Mouse (Mus musculus) embryo, embryonic 10.5 days (tissue): ENCODE results near the gene Sema6b.

Experiments
- DNase-seq: peaks from one replicate; pipeline ENCODE4 v3.0.0-alpha.2; 2015; ENCODE audit warnings: low spot score

Gene Sema6b

DNA sequence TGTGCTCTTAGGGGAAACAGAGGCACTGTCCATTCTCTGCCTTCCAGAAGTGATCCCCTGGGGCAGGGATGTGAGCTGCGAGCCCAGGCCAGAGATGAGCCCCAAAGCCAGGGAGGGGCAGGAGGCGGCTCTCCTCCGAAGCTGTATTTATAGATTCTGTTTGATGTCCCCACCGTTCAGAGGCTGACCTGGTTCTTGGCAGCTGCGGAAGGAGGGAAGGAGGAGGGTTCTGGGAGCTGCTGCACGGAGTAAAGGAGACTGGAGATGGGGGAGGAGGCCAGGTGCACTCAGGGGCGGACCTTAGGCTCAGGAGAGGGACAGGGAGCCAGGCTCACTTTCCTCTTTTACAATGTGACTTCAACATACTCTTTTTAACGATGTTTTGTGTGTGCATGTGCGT, 6.0 kb upstream of the Sema6b start:
- DNase-seq = no peak

DNA sequence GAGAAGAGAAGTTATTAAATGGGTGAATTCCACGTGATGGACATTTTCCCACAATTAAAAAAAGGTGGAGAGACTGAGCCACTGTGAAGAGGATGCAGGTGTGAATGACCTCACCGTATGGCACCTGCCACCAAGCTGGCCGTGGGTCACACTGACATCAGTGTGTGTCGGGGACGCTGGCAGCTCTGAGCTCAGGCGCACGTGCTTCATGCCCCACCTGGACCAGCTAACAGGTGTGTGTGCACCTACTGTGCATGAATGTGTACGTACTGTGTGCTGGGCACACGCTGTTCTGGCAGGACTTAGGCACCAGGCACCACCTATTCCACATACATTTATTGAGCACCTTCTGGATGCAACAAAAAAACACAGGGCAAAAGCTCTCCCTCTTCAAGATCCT, 4.4 kb upstream of the Sema6b start:
- DNase-seq = no peak

- DNase-seq = peak; percentile 71
These were observed 1.8 kb upstream of the Sema6b start for GRCm38 (mm10) chr17:56141702-56142605.

DNA sequence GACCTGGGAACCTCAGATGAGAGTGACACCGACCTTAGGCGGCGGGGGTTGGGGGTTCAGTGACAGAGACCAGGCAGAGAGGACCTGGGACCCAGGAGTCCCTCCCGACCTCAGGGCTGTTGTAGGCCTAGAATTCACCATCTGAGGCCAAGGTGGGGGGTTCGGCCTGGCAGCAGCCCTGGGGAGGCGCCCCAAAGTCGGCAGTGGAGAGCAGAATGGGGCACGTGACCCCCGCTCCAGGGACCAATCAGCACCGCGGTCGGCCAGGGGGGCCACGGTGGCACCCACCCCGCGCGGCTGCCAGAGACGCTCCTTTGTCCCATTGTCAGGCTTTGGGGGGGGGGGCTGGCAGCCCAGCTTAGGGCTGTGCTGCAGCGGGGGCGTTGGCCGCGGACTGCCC, 788 bp downstream of the Sema6b start:
- DNase-seq = no peak

- no peak for DNase-seq
These were observed 2.1 kb downstream of the Sema6b start for GRCm38 (mm10) chr17:56137839-56138613.

- no peak for DNase-seq
These were observed 3.6 kb downstream of the Sema6b start for GRCm38 (mm10) chr17:56136558-56136957.

GRCm38 (mm10) chr17:56134463-56134971, 5.6 kb downstream of the Sema6b start:
- DNase-seq = peak; percentile 76

DNA sequence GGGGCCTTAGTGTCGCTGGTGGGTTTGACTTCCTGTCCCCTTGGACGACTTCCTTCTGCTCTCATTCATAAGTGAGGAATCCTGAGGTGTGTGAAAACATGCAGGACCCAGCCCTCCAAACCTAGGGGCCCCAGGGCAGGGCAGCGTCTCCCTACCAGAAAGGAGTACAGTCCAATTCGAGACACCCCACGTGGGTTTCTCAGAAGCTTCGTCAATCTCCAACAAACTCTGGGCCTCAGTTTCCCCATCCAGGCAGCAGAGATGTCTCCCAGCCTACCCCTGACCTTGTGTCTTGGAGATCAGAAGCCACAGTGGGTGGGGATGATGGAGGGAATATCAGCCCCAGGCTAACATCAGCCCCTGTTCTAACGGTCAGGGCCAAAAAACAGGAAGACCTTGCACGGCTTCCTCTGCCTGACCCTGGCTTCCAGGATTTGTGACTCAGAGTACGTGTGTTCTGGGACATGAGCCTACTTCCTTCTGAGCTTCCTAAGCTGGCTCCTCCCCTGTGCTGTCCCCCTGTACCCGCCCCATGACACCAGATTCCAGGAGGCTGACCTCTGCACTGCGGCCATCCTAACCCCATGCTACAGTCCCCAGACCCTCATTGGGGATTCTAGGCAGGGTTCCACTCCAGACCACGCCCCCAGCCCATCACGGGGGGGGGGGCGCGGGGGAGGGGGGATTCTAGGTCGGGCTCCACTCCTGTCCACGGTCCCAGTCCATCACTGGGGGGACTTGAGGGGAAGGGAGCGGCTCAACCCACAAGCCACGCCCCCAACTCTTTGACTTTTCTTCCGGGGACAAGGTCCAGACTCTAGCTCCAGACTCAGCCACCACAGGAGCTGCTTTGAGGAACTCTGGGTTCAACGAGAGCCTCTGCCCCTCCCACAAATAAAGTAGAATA, 6.4 kb downstream of the Sema6b start:
- DNase-seq = peak; percentile 66

DNA sequence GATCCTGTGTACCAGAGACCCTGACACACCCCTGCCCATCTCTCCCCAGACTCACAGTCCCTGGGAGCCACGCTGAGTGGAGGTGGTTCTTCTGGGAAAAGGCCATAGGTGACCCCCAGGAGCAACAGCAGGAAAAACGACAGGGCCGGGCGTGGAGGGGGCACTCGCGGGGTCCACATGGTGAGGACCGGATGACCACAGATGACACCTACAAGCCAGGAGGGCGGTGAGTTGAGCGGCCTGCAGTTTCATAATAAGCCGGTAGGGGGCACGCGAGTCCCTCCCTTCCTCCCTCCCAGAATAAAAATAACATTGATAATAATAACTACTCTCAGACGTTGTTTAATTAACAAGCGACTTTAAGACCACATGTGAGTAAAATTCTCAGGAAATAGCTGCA, 7.5 kb downstream of the Sema6b start:
- peak; percentile 75 for DNase-seq

DNA sequence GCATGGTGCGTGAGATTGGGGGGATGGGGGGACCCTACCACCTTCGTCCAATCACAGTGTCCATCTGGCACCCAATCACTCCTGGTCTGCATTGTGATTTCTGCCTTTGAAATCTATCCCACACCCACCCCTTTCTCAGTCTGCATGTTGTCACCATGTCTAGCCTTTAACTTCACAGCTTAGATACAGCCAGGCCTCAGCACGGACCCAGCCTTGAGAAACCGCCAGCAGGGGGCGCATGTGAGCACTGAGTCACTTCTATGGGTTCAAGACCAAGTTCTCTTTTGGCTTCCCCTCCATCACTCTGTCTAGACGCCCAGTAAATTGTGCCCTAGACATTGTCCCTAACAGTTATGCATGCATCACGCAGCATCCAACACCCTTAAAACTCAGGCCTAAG, 8.3 kb downstream of the Sema6b start:
- DNase-seq = peak; percentile 58

DNA sequence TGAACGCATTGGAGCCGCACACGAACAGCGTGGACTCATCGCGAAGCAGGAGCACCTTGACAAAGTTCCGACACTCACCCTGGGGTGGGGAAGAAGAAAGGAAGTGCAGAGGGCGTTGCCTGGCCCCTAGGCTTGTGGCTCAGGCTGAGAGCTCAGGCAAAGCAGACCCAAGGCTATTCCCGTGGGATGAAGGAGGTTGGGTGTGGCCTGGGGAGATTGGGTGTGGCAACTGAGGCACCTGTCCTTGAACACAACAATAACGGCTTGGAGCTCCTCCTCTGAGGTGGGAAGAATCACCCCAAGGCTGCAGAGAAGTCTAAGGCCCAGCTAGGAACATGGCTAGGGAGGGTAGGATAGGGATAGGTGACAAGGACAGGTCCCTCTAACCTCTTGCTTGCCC, 9.0 kb downstream of the Sema6b start:
- DNase-seq = no peak

GRCm38 (mm10) chr17:56128246-56128645, 11.9 kb downstream of the Sema6b start:
- no peak for DNase-seq

GRCm38 (mm10) chr17:56126175-56126574, 14.0 kb downstream of the Sema6b start:
- no peak for DNase-seq

GRCm38 (mm10) chr17:56125276-56125630, 14.9 kb downstream of the Sema6b start:
- DNase-seq = no peak

DNA sequence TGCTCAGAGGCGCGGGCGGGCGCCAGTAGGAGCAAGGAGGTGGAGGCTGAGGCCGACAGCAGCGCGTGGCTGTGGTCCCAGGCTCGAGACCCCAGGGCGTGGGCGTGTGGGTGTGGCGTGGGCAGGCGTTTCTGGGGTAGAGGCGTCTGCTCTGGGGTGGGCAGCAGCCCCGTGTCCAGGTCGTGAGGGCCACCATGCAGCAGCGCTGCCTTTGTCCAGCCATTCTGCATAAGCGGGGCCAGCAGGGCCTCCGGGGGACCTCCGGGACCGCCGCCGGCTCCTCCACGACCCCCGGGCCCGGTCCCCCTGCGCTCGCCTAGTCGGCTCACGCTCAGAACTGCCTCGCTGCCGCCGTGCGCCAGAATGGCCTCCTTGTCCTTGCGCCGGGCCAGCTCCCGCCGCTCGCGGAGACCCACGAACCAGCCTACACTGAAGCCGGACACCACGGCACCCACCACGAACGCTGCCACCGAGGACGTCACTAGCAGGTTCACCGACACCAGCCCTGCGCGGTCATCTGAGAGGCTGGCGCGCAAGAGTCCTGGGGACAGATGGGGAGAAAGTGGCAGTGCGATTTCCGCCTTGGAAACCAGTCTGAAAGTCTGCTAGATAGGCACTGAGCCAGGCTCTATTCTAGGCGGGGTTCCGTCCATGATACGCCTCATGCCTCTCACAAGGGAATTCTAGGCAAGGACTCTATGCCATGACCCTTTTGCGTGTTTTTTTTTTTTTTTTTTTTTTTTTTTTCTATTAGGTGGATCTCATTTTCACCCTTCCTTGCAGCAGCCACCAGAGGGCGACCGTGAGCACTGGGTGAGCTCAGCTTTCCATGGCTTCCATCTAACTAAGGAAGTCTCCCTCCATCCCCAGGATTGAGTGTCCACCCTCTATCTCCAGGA, 15.5 kb downstream of the Sema6b start:
- peak; percentile 75 for DNase-seq

DNA sequence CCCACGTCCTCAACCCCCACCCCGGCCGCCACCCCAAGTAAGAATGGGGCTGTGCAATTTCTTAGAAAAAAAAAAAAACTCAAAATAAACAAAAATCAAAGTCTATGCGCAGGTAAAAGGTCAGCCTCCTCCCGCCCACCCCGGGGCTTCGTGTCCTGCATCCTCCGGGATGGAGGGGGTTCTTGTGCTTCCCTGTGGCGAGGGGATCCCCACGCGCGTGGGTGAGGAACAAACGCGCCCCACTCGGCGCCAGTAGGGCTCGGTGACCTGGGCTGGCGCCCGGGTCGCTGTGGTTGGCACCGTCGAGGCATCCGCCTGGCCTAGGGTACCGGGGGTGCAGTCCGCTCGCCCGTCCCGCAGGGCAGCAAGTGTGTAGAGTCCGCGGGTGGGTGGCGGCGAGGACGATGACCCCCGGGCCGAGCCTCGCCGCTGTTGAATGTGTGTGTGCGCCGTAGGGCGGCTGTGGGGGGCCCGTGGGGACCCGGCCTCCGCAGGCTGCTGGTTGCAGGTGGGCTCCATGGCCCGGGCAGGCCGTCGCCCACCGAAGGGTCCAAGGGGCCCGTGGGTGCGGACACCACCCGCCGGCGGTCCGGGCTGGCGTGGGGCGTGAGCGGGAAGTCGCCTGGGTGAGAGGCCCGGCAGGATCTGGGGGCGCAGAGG, 16.3 kb downstream of the Sema6b start:
- no peak for DNase-seq

GRCm38 (mm10) chr17:56123161-56123560, 17.0 kb downstream of the Sema6b start:
- no peak for DNase-seq

DNA sequence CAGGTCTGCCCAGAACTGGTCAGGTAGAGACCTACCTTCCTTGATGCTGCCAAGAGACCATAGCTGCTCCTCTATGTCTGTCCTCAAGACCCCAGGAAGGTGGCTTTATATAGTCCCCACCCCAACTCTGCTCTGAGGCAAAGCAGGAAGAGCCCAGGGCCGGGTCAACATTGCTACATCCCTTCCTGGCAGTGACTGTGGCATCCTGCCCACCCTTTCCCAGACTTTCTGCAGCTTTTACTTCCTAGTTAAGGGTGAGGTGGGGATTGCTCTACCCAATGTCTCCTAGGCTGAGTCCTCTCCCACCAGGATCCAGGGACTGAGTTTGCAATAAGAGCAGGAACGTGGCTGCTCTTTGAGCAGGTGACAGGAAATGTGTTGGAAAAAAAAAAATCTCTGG, 18.3 kb downstream of the Sema6b start, which contains the start of gene Lrg1:
Gene Lrg1, minus strand, starts transcription at position 176 of the 400 bp plus-strand sequence.
- no peak for DNase-seq

- DNase-seq = no peak
These were observed 19.9 kb downstream of the Sema6b start for GRCm38 (mm10) chr17:56119981-56120880.
